Mouse (Mus musculus) stomach, postnatal 0 days (tissue): ENCODE results near the gene Celf5. TPM values are rescaled to one million over a fixed set of nuclear protein-coding genes. Genes with fewer than 3 reads are reported as not detected.

ENCODE experiments used
- ATAC-seq: fragments of 200-750 bp; cut with Nextera tagmentation; 2 replicates; pipeline ENCODE4 v1.8.0; 2017; ENCODE audit not compliant: low FRiP score, low TSS enrichment
- DNase-seq: peaks from one replicate; pipeline ENCODE4 v3.0.0-alpha.2; 2016; ENCODE audit warnings: low spot score
- H3K27ac ChIP-seq: fragments of 300-500 bp; sonication (generic); replicated peaks from 2 replicates; pipeline ENCODE4 v1.5.1; 2014; ENCODE audit warnings: mild to moderate bottlenecking, control low read depth
- H3K27me3 ChIP-seq: fragments of 300-500 bp; sonication (generic); 2 replicates; pipeline ENCODE4 v1.6.1; 2014; ENCODE audit warnings: low read length; ENCODE audit not compliant: control insufficient read depth, insufficient read depth
- H3K36me3 ChIP-seq: fragments of 300-500 bp; sonication (generic); 2 replicates; pipeline ENCODE4 v1.6.1; 2014; ENCODE audit warnings: low read length, mixed read lengths; ENCODE audit not compliant: control insufficient read depth, insufficient read depth
- H3K4me1 ChIP-seq: fragments of 300-500 bp; sonication (generic); replicated peaks from 2 replicates; pipeline ENCODE4 v1.6.1; 2014; ENCODE audit warnings: antibody characterized with exemption; ENCODE audit not compliant: control insufficient read depth, insufficient read depth
- H3K4me2 ChIP-seq: fragments of 300-500 bp; sonication (generic); replicated peaks from 2 replicates; pipeline ENCODE4 v1.6.1; 2014; ENCODE audit warnings: low read depth, mild to moderate bottlenecking, control low read depth, moderate library complexity
- H3K4me3 ChIP-seq: fragments of 300-500 bp; sonication (generic); 2 replicates; pipeline ENCODE4 v1.5.1; 2014; ENCODE audit warnings: low read depth, low read length, control low read depth
- H3K9ac ChIP-seq: fragments of 300-500 bp; sonication (generic); 2 replicates; pipeline ENCODE4 v1.6.1; 2014; ENCODE audit warnings: mild to moderate bottlenecking, low read length, control low read depth, mixed read lengths
- H3K9me3 ChIP-seq: fragments of 300-500 bp; sonication (generic); 2 replicates; pipeline ENCODE4 v1.6.1; 2016; ENCODE audit warnings: low read length; ENCODE audit not compliant: control insufficient read depth
- CTCF ChIP-seq: IDR thresholded peaks from 2 replicates; pipeline ENCODE4 v1.5.1; 2016; ENCODE audit warnings: antibody characterized with exemption, low read depth, mild to moderate bottlenecking, moderate library complexity
- EP300 ChIP-seq: optimal IDR thresholded peaks from 2 replicates; pipeline ENCODE3; 2016; ENCODE audit warnings: antibody characterized with exemption
- WGBS: fragments of 180-500 bp; shearing (Covaris S2); extraction: QIAGEN DNeasy Blood & Tissue Kit; methylation state at CpG from one replicate; pipeline ENCODE4 v1.1.7; 2014; 5-methylcytosine and 5-hydroxymethylcytosine counted together
- polyA plus RNA-seq: library from polyadenylated mRNA; unstranded; fragments of >200 nt; fragmentation: Nextera tagmentation; extraction: Ambion mirVana; gene quantifications from 2 replicates; pipeline ENCODE4 v1.2.1, GENCODE M21; 2015

Celf5 gene
- 0.62 TPM in 2 replicates for polyA plus RNA-seq

DNA sequence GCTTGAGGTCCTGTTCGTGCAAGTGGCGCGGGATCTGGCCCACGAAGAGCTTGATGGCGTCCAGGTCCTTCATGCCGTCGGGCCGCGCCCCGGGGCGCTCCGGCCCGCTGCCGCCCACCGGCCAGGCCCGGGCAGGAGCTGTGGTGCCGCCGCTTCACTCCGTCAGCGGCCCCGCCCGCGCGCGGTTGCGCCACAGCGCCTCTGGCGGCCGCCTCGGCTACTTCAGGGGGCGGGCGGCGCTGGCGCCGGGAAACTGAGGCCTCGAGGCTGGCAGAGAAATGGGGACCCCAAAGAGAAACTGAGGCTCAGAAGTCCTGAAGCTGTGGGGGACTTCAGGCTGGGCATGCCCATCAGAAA is at the start of gene Celf5:
Gene Celf5 (minus strand): TSS at position 177 of the 357 bp plus-strand sequence.
- H3K27me3 ChIP-seq = no peaks in the 10 kb centered on the region; the same call in 1 of the 2 replicates
- DNase-seq (peak; percentile 65), ATAC-seq (peak; percentile 53; the same call in 1 of the 2 replicates)
- H3K36me3 ChIP-seq = no peaks in the 10 kb centered on the region
- TF ChIP-seq EP300 (no peak), CTCF (peak; percentile 74)
- H3K4me3 ChIP-seq = peak within 1 kb of the TSS; percentile 40
- no peaks in the 10 kb centered on the region for H3K9me3 ChIP-seq
- peak within 1 kb of the TSS; percentile 47 for H3K9ac ChIP-seq
- H3K4me1 ChIP-seq = no peaks in the 10 kb centered on the region
- peak within 1 kb of the TSS; percentile 79 for H3K4me2 ChIP-seq
- WGBS = under 1% methylated on average over 28 of the region's 36 CpGs
- H3K27ac ChIP-seq = no peak within 1 kb of the TSS

DNA sequence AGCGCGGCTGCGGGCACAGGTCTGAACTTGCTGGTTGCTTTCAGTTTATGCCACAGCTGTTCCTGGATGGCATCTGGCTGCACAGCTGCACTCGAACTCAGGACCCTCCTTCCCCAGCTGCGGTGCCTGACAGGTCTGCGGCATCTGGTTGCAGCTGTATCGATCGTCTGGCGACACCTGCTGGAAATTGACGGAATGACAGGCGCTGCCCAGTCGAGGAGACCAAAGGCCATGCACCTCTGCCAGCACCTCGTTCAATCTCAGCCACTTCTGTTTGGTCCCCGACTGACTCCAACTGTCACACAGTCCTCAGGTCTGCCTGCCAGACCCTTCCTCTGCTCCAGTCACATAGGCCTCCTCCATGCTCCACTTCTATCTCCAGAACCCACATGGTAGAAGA is 44.3 kb upstream of the Celf5 start:
- no peak overlapping the region for H3K4me2 ChIP-seq
- no peaks in the 10 kb centered on the region for H3K4me1 ChIP-seq
- no peak overlapping the region for H3K27ac ChIP-seq
- TF ChIP-seq EP300 (no peak), CTCF (peak; percentile 98)
- WGBS = 9% methylated on average over 14 of the region's 14 CpGs
- H3K27me3 ChIP-seq = no peaks in the 10 kb centered on the region
- ATAC-seq (peak; percentile 41; the same call in 1 of the 2 replicates), DNase-seq (peak; percentile 84)
- H3K9ac ChIP-seq = no peak overlapping the region
- H3K36me3 ChIP-seq = peaks cover 11% of the 10 kb centered on the region; the same call in 1 of the 2 replicates
- no peaks in the 10 kb centered on the region for H3K9me3 ChIP-seq
- H3K4me3 ChIP-seq = no peak overlapping the region

DNA sequence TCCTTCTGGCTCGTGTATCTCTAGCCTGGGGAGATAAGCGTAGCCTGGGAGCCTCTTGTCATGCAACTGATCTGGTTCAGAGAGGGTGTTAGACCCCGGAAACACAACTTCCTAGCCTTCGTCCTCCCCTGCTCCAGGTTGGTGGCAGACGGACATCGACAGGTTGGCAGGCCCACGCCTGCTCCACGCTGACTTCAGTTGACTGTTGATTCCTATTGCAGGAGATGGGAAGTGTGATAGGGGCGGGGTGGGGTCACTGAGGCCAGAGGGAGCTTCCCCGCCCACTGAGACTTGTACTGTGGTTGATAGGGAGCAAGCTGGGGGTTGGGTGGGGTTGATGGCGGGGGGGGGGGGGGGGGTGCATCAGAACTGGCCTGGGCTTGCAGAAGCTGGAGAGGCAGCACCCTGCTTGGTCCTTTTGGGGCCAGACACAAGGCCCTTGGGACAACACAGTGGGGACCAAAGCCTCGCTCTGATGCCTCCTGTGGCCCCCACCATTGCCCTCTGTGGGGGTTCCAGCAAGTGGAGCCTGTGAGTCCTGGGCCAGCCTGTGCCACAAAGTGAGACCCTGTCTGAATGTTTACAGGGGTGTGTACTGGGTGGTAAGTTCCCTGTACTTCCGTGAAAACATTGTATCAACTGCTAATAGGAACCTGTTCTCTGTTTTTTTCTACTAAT is 42.6 kb upstream of the Celf5 start:
- 48% methylated on average over 12 of the region's 13 CpGs for WGBS
- H3K27ac ChIP-seq = peak overlapping the region; percentile 85
- no peak for DNase-seq
- no peak overlapping the region for H3K4me3 ChIP-seq
- peaks cover 9% of the 10 kb centered on the region; the same call in 1 of the 2 replicates for H3K36me3 ChIP-seq
- H3K9ac ChIP-seq = no peak overlapping the region
- no peaks in the 10 kb centered on the region for H3K9me3 ChIP-seq
- no peaks in the 10 kb centered on the region for H3K4me1 ChIP-seq
- no peaks in the 10 kb centered on the region for H3K27me3 ChIP-seq
- H3K4me2 ChIP-seq = no peak overlapping the region
- ATAC-seq = no peak
- no peak for TF ChIP-seq CTCF
- TF ChIP-seq EP300 = no peak

GRCm38 (mm10) chr10:81524051-81524605 is 41.6 kb upstream of the Celf5 start, which contains the start of gene Gna15:
TSS of gene Gna15 (minus strand) at chr10:81524225.
- no peak for DNase-seq
- no peaks in the 10 kb centered on the region for H3K4me1 ChIP-seq
- TF ChIP-seq CTCF = no peak
- H3K36me3 ChIP-seq = 0 out of 2 replicates have a peak, but pooled peaks cover under 1% of the 10 kb centered on the region
- H3K27ac ChIP-seq = peak within 1 kb of the TSS; percentile 85
- H3K9ac ChIP-seq = peak within 1 kb of the TSS; percentile 59
- peak within 1 kb of the TSS; percentile 29 for H3K4me3 ChIP-seq
- peak; percentile 62; the same call in 1 of the 2 replicates for ATAC-seq
- 26% methylated on average over 9 of the region's 9 CpGs for whole genome bisulfite sequencing
- H3K4me2 ChIP-seq = peak within 1 kb of the TSS; percentile 39; the same call in 1 of the 2 replicates
- no peaks in the 10 kb centered on the region for H3K9me3 ChIP-seq
- no peaks in the 10 kb centered on the region for H3K27me3 ChIP-seq

DNA sequence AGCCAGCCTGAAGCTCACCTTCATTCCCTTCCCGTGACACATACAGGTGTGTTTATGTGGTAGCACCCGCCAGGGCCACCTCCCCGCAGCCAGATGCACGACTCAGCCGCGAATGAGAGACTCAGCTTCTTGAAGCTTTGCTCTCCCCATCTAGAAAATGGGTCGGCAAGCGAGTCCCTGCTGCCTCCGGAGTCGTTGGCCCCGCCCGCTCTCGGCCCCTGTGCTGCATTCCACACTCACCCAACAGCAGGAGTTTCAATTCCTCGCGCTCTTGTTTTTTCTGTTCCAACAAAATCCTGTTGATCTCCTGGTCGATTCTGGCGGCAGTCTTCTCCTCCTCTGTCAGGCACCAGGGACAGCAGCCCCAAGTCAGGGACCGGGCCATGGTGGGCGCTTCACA is 41.1 kb upstream of the Celf5 start:
- Histone ChIP-seq H3K36me3 (no peaks in the 10 kb centered on the region), H3K4me3 (peak overlapping the region; percentile 29), H3K9me3 (no peaks in the 10 kb centered on the region), H3K27ac (peak overlapping the region; percentile 85), H3K4me1 (no peaks in the 10 kb centered on the region), H3K27me3 (no peaks in the 10 kb centered on the region), H3K4me2 (peak overlapping the region; percentile 39; the same call in 1 of the 2 replicates), H3K9ac (peak overlapping the region; percentile 59)
- TF ChIP-seq EP300 (no peak), CTCF (no peak)
- 13% methylated on average over 19 of the region's 19 CpGs for whole genome bisulfite sequencing
- no peak for DNase-seq
- no peak for ATAC-seq

DNA sequence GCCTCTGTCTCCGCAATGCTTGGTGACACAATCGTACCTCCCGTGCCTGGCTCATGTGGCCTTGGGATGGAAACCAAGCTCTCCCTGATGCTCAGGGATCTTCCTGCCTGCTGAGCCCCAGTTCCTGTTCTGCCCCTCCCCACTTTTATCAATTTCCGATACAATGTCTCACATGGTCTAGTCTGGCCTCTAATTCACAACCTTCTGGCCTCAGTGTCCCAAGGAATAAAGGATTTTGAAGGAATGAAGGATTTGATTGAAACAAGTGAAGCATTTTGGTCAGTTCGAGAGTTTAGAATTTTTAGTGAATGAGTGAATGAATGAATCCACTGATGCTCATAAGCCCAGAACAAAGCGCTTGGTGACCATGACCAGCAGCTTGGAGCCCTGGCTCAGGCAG is 40.6 kb upstream of the Celf5 start:
- Histone ChIP-seq H3K36me3 (no peaks in the 10 kb centered on the region), H3K4me3 (peak overlapping the region; percentile 29), H3K4me2 (peak overlapping the region; percentile 39; the same call in 1 of the 2 replicates), H3K9me3 (no peaks in the 10 kb centered on the region), H3K4me1 (no peaks in the 10 kb centered on the region), H3K9ac (no peak overlapping the region), H3K27me3 (no peaks in the 10 kb centered on the region), H3K27ac (peak overlapping the region; percentile 85)
- 75% methylated on average over 6 of the region's 6 CpGs for WGBS
- no peak for DNase-seq
- TF ChIP-seq CTCF (no peak), EP300 (no peak)
- ATAC-seq = no peak
